Mouse (Mus musculus): ENCODE measurements around the gene Cgref1. TPM values are rescaled to one million over a fixed set of nuclear protein-coding genes. Genes with fewer than 3 reads are reported as not detected.

Cgref1 gene
- polyA plus RNA-seq, 1 experiment from 2014 or later: 30.3 TPM

- Histone ChIP-seq H3K9ac (peak overlapping the region; percentile 56; the same call in 1 of the 2 replicates), H3K4me2 (peak overlapping the region; percentile 37), H3K36me3 (no peaks in the 10 kb centered on the region), H3K27me3 (peaks cover 3% of the 10 kb centered on the region; the same call in 1 of the 2 replicates), H3K27ac (peak overlapping the region; percentile 84; the same call in 1 of the 2 replicates), H3K4me1 (replicated peaks) (peaks cover 39% of the 10 kb centered on the region), H3K9me3 (no peaks in the 10 kb centered on the region), H3K4me3 (peak overlapping the region; percentile 28)
- WGBS: 76% methylated on average over 7 of the region's 7 CpGs
- ATAC-seq (ENCODE audit: low FRiP score): no peak
Observed at GRCm38 (mm10) chr5:30914101-30914635, 31.2 kb downstream of the Cgref1 start.

- H3K4me2 ChIP-seq: peak within 1 kb of the TSS; percentile 37
- peaks cover 48% of the 10 kb centered on the region for H3K4me1 ChIP-seq (replicated peaks)
- WGBS: 25% methylated on average over 13 of the region's 13 CpGs
- ATAC-seq (ENCODE audit: low FRiP score): no peak
- peak within 1 kb of the TSS; percentile 28 for H3K4me3 ChIP-seq
- H3K36me3 ChIP-seq: no peaks in the 10 kb centered on the region
- H3K9me3 ChIP-seq: no peaks in the 10 kb centered on the region
- H3K27ac ChIP-seq: peak within 1 kb of the TSS; percentile 84
- H3K9ac ChIP-seq: peak within 1 kb of the TSS; percentile 56; the same call in 1 of the 2 replicates
- peaks cover 3% of the 10 kb centered on the region; the same call in 1 of the 2 replicates for H3K27me3 ChIP-seq
Observed at GRCm38 (mm10) chr5:30913060-30913841, 32.1 kb downstream of the Cgref1 start, which contains the start of gene Emilin1. TSS of gene Emilin1 (plus strand) at chr5:30913402.

- WGBS: 68% methylated on average over 5 of the region's 5 CpGs
Observed at GRCm38 (mm10) chr5:30912156-30912555, 33.2 kb downstream of the Cgref1 start.

GRCm38 (mm10) chr5:30910481-30910880 is 34.9 kb downstream of the Cgref1 start:
- no peak for ATAC-seq (ENCODE audit: low FRiP score)

More at GRCm38 (mm10) chr5:30912156-30912555, 33.2 kb downstream of the Cgref1 start:
- no peak overlapping the region for H3K4me3 ChIP-seq
- peaks cover 53% of the 10 kb centered on the region for H3K4me1 ChIP-seq (replicated peaks)
- no peaks in the 10 kb centered on the region for H3K36me3 ChIP-seq
- no peak overlapping the region for H3K4me2 ChIP-seq
- H3K9ac ChIP-seq: no peak overlapping the region
- H3K27ac ChIP-seq: peak overlapping the region; percentile 84
- no peak for ATAC-seq (ENCODE audit: low FRiP score)
- no peaks in the 10 kb centered on the region for H3K9me3 ChIP-seq
- peaks cover 3% of the 10 kb centered on the region; the same call in 1 of the 2 replicates for H3K27me3 ChIP-seq

GRCm38 (mm10) chr5:30909863-30910262 is 35.5 kb downstream of the Cgref1 start:
- H3K4me2 ChIP-seq: no peak overlapping the region
- no peak overlapping the region for H3K9ac ChIP-seq
- 86% methylated on average over 7 of the region's 7 CpGs for WGBS
- no peaks in the 10 kb centered on the region for H3K9me3 ChIP-seq
- no peak overlapping the region for H3K27ac ChIP-seq
- peaks cover 13% of the 10 kb centered on the region for H3K36me3 ChIP-seq
- H3K4me3 ChIP-seq: no peak overlapping the region
- peaks cover 66% of the 10 kb centered on the region for H3K4me1 ChIP-seq (replicated peaks)
- H3K27me3 ChIP-seq: peaks cover 3% of the 10 kb centered on the region; the same call in 1 of the 2 replicates
- ATAC-seq (ENCODE audit: low FRiP score): no peak

More at GRCm38 (mm10) chr5:30910481-30910880, 34.9 kb downstream of the Cgref1 start:
- H3K4me2 ChIP-seq: no peak overlapping the region
- peaks cover 3% of the 10 kb centered on the region; the same call in 1 of the 2 replicates for H3K27me3 ChIP-seq
- H3K4me3 ChIP-seq: no peak overlapping the region
- H3K9me3 ChIP-seq: no peaks in the 10 kb centered on the region
- no peak overlapping the region for H3K9ac ChIP-seq
- H3K27ac ChIP-seq: no peak overlapping the region
- peaks cover 7% of the 10 kb centered on the region for H3K36me3 ChIP-seq
- peaks cover 66% of the 10 kb centered on the region for H3K4me1 ChIP-seq (replicated peaks)

- peaks cover 66% of the 10 kb centered on the region for H3K4me1 ChIP-seq (replicated peaks)
- no peak overlapping the region for H3K4me2 ChIP-seq
- ATAC-seq (ENCODE audit: low FRiP score): no peak
- H3K4me3 ChIP-seq: no peak overlapping the region
- H3K36me3 ChIP-seq: peaks cover 19% of the 10 kb centered on the region
- no peaks in the 10 kb centered on the region for H3K9me3 ChIP-seq
- no peak overlapping the region for H3K27ac ChIP-seq
- no peak overlapping the region for H3K9ac ChIP-seq
- peaks cover 3% of the 10 kb centered on the region; the same call in 1 of the 2 replicates for H3K27me3 ChIP-seq
- WGBS: 58% methylated on average over 7 of the region's 7 CpGs
Observed at GRCm38 (mm10) chr5:30909300-30909659, 36.1 kb downstream of the Cgref1 start.

GRCm38 (mm10) chr5:30908426-30909299 is 36.7 kb downstream of the Cgref1 start:
- Histone ChIP-seq H3K9ac (peak overlapping the region; percentile 89; the same call in 1 of the 2 replicates), H3K27ac (peak overlapping the region; percentile 91), H3K9me3 (no peaks in the 10 kb centered on the region), H3K4me2 (peak overlapping the region; percentile 84), H3K36me3 (peaks cover 25% of the 10 kb centered on the region), H3K4me1 (replicated peaks) (peaks cover 60% of the 10 kb centered on the region), H3K27me3 (peaks cover 3% of the 10 kb centered on the region; the same call in 1 of the 2 replicates), H3K4me3 (peak overlapping the region; percentile 75)
- ATAC-seq (ENCODE audit: low FRiP score): peak; percentile 6; the same call in 1 of the 2 replicates
- WGBS: 59% methylated on average over 13 of the region's 13 CpGs

- Histone ChIP-seq H3K4me2 (peak within 1 kb of the TSS; percentile 84), H3K9ac (peak within 1 kb of the TSS; percentile 89), H3K36me3 (peaks cover 37% of the 10 kb centered on the region), H3K27ac (peak within 1 kb of the TSS; percentile 91), H3K27me3 (peaks cover 3% of the 10 kb centered on the region; the same call in 1 of the 2 replicates), H3K4me3 (peak within 1 kb of the TSS; percentile 75), H3K9me3 (no peaks in the 10 kb centered on the region), H3K4me1 (replicated peaks) (peaks cover 49% of the 10 kb centered on the region)
- ATAC-seq (ENCODE audit: low FRiP score): peak; percentile 95
- WGBS: under 1% methylated on average over 58 of the region's 58 CpGs
Observed at GRCm38 (mm10) chr5:30907413-30908059, 37.9 kb downstream of the Cgref1 start, which contains the start of gene Ost4. TSS of gene Ost4 (minus strand) at chr5:30907788.

- no peaks in the 10 kb centered on the region for H3K9me3 ChIP-seq
- no peaks in the 10 kb centered on the region for H3K27me3 ChIP-seq
- H3K27ac ChIP-seq: no peak overlapping the region
- peaks cover 25% of the 10 kb centered on the region for H3K4me1 ChIP-seq (replicated peaks)
- no peak for ATAC-seq (ENCODE audit: low FRiP score)
- H3K4me3 ChIP-seq: no peak overlapping the region
- H3K4me2 ChIP-seq: no peak overlapping the region
- H3K36me3 ChIP-seq: peaks cover 80% of the 10 kb centered on the region
- 96% methylated on average over 5 of the region's 5 CpGs for WGBS
- H3K9ac ChIP-seq: no peak overlapping the region
Observed at GRCm38 (mm10) chr5:30901860-30902259, 43.5 kb downstream of the Cgref1 start.

- no peaks in the 10 kb centered on the region for H3K27me3 ChIP-seq
- H3K9ac ChIP-seq: peak overlapping the region; percentile 92
- ATAC-seq (ENCODE audit: low FRiP score): no peak
- H3K4me3 ChIP-seq: peak overlapping the region; percentile 85
- peaks cover 49% of the 10 kb centered on the region for H3K36me3 ChIP-seq
- no peaks in the 10 kb centered on the region for H3K9me3 ChIP-seq
- WGBS: 80% methylated on average over 7 of the region's 7 CpGs
- peak overlapping the region; percentile 73 for H3K4me2 ChIP-seq
- peaks cover 18% of the 10 kb centered on the region for H3K4me1 ChIP-seq (replicated peaks)
- peak overlapping the region; percentile 98 for H3K27ac ChIP-seq
Observed at GRCm38 (mm10) chr5:30890375-30890774, 55.0 kb downstream of the Cgref1 start.

- Histone ChIP-seq H3K27ac (peak overlapping the region; percentile 98), H3K36me3 (peaks cover 38% of the 10 kb centered on the region), H3K9me3 (no peaks in the 10 kb centered on the region), H3K4me3 (peak overlapping the region; percentile 85), H3K4me2 (peak overlapping the region; percentile 73), H3K27me3 (no peaks in the 10 kb centered on the region), H3K4me1 (replicated peaks) (peaks cover 18% of the 10 kb centered on the region), H3K9ac (peak overlapping the region; percentile 92)
- under 1% methylated on average over 39 of the region's 42 CpGs for WGBS
- peak; percentile 26 for ATAC-seq (ENCODE audit: low FRiP score)
Observed at GRCm38 (mm10) chr5:30889088-30889754, 56.2 kb downstream of the Cgref1 start.

All from hindbrain, embryonic 13.5 days (tissue).